Mouse (Mus musculus) thymus, postnatal 14 days (tissue): ENCODE measurements at regions not wholly inside any gene's neighbourhood (a gene's known extent, or its start where the extent isn't known, plus 50 kb on each side); places are given as distances from the start of the nearest gene placed in this dataset.

Experiments used
- DNase-seq: peaks from one replicate; pipeline ENCODE4 v3.0.0; 2021

GRCm38 (mm10) chr15:58718282-58718681, 170.8 kb upstream of the Gm49356 start:
- DNase-seq = no peak

DNA sequence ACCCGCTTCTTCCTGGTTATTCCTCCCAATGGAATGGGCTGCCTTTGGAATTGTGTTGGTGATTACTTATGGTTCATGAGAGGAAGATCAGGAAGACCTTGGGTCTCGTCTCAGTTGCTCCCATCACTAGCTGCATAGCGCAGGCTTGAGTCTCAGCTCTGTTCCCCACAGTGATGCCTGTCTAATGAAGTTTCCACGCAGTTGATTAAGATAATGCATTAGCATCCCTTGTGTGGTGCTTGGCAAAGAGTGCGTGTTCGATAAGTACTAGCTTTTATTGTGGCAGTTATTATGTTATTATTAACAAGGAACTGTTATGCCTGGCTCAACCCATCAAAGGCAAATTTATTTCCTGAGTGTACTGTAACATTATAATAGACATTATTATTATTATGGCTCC, 169.7 kb upstream of the Gm49356 start:
- DNase-seq = no peak

DNA sequence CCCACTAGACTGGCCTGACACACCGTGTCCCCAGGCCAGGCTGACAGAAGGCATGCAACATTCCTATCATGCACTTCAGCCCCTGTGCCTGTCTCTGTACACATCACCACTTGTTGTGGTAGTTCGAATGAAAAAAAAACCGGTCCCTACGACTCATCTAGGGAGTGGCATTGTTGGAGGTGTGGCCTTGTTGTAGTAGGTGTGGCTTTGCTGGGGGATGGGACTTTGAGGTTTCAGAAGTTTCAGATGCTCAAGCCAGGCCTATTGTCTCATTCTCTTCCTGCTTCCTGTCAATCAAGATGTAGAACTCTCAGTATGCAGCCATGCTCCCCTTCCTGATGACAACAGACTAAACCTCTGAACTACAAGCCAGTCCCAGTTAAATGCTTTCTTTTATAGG, 162.1 kb upstream of the Gm49356 start:
- no peak for DNase-seq

- DNase-seq = no peak
Measured at GRCm38 (mm10) chr15:58728264-58728663, 160.8 kb upstream of the Gm49356 start.

DNA sequence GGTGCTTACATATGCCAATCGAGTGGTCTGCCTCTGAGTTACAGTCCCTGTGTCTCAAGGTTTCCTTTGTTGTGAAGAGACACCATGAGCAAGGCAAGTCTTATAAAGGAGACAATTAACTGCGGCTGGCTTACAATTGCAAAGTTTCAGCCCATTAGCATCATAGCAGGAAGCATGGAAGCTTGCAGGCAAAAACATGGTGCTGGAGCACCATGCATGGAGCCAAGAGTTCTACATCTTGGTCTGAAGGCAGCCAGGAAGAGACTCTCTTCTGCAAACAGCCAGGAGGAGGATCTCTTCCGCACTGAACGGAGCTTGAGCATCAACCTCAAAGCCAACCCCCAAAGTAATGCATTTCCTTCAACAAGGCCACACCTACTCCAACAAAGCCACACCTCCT, 158.2 kb upstream of the Gm49356 start:
- no peak for DNase-seq

- DNase-seq = no peak
Measured at GRCm38 (mm10) chr15:58731346-58731745, 157.8 kb upstream of the Gm49356 start.

DNA sequence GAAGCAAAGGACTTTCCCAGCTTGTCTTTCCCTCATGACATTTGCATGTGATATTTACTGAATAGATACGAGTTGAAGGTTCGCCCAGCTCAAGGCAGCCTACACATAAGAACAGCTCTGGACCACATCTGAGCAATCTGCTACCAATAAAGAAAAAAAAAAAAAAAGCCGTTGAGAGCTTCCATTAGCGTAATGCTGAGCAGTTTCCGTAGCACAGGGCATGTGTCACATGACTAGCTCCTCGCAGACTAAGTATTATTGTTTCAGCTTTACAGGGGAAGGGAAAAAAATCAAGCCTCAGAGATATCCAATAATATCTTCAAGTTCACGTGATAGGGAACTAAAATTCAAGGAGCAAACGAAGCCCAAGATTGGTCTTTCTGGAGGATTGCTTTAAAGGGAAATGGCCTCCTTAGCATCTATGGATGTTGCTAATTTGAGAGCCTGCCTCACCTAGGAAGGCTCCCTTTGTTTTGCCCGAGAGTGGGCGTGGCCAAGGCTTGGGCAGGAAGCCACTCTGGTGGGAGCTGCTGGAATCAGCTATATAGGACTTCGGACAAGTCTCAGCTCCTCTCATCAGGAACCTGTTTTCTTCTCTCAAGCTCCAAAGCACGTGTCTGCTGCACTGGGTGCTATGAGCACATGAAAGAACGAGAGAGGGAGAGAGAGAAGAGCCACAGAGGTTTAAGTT, 157.0 kb upstream of the Gm49356 start:
- peak; percentile 25 for DNase-seq
